Mouse (Mus musculus) lung, adult 2 months (tissue): ENCODE results near the gene Arhgap1.

Experiments
- CTCF ChIP-seq: fragments of 200-500 bp; IDR thresholded peaks from 2 replicates; pipeline ENCODE4 v1.5.1; 2011; ENCODE audit warnings: mild to moderate bottlenecking, low read length, control low read depth; ENCODE audit not compliant: insufficient read depth
- POLR2A ChIP-seq: fragments of 200-500 bp; IDR thresholded peaks from 2 replicates; pipeline ENCODE4 v1.6.1; 2011; ENCODE audit warnings: low read depth, mild to moderate bottlenecking, control low read depth, low read length, borderline replicate concordance; ENCODE audit errors: extremely low read depth

DNA sequence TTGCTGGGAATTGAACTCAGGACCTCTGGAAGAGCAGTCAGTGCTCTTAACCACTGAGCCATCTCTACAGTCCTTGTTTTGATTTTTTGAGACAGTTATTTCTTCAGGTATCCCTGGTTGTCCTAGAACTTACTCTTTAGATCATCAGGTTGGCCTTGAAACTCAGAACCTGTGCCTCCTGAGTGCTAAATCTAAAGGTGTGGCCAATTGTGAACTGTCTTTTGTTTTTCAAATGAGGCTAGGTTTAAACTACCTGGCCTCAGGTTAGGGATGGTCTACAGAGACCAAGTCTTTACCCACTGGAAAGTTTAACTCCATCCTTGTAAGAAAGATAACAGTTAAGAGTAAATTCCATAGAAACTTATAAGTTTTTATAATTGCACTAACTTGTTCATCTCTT is 56.8 kb downstream of the Arhgap1 start:
- TF ChIP-seq CTCF (no peak), POLR2A (no peak)
